Mouse (Mus musculus) intestine, postnatal 0 days (tissue): ENCODE data around the gene Pik3r5. TPM values are rescaled to one million over a fixed set of nuclear protein-coding genes. Genes with fewer than 3 reads are reported as not detected.
A peak's percentile ranks its signal among the peaks of the same experiment; 100 is the strongest.

ENCODE experiments used
- ATAC-seq: fragments of 200-750 bp; cut with Nextera tagmentation; 2 replicates; pipeline ENCODE4 v1.8.0; 2017; ENCODE audit warnings: mild to moderate bottlenecking, moderate TSS enrichment, moderate library complexity
- H3K27ac ChIP-seq: fragments of 300-500 bp; sonication (generic); 2 replicates; pipeline ENCODE4 v1.5.1; 2014; ENCODE audit warnings: mild to moderate bottlenecking, low read depth, low read length, moderate library complexity
- H3K27me3 ChIP-seq: fragments of 300-500 bp; sonication (generic); replicated peaks from 2 replicates; pipeline ENCODE4 v1.6.1; 2014; ENCODE audit warnings: low read length, mixed read lengths; ENCODE audit not compliant: control insufficient read depth, insufficient read depth
- H3K36me3 ChIP-seq: fragments of 300-500 bp; sonication (generic); 2 replicates; pipeline ENCODE4 v1.6.1; 2014; ENCODE audit warnings: mild to moderate bottlenecking, moderate library complexity; ENCODE audit not compliant: control insufficient read depth, insufficient read depth
- H3K4me1 ChIP-seq: fragments of 300-500 bp; sonication (generic); replicated peaks from 2 replicates; pipeline ENCODE4 v1.6.1; 2014; ENCODE audit warnings: antibody characterized with exemption, low read length, mixed read lengths; ENCODE audit not compliant: control insufficient read depth, insufficient read depth
- H3K4me2 ChIP-seq: fragments of 300-500 bp; sonication (generic); replicated peaks from 2 replicates; pipeline ENCODE4 v1.6.1; 2014; ENCODE audit warnings: low read depth, mild to moderate bottlenecking, moderate library complexity
- H3K4me3 ChIP-seq: fragments of 300-500 bp; sonication (generic); 2 replicates; pipeline ENCODE4 v1.5.1; 2014; ENCODE audit warnings: low read depth, low read length
- H3K9ac ChIP-seq: fragments of 300-500 bp; sonication (generic); 2 replicates; pipeline ENCODE4 v1.6.1; 2014; ENCODE audit warnings: mild to moderate bottlenecking, low read depth, low read length
- H3K9me3 ChIP-seq: fragments of 300-500 bp; sonication (generic); 2 replicates; pipeline ENCODE4 v1.6.1; 2016; ENCODE audit warnings: mixed run types; ENCODE audit not compliant: control insufficient read depth
- CTCF ChIP-seq: sonication (generic); IDR thresholded peaks from 2 replicates; pipeline ENCODE4 v1.5.1; 2016; ENCODE audit warnings: low read depth, mild to moderate bottlenecking, control low read depth, antibody characterized with exemption, moderate library complexity
- WGBS: fragments of 180-500 bp; shearing (Covaris S2); extraction: QIAGEN DNeasy Blood & Tissue Kit; methylation state at CpG from one replicate; pipeline ENCODE4 v1.1.7; 2014; 5-methylcytosine and 5-hydroxymethylcytosine counted together
- polyA plus RNA-seq: library from polyadenylated mRNA; unstranded; fragments of >200 nt; fragmentation: Nextera tagmentation; extraction: Ambion mirVana; gene quantifications from 2 replicates; pipeline ENCODE4 v1.2.1, GENCODE M21; 2015

Pik3r5 gene
- polyA plus RNA-seq, 1 experiment from 2014 or later, result 0.35 TPM

GRCm38 (mm10) chr11:68483213-68483612 is 51.3 kb downstream of the Pik3r5 start:
- ATAC-seq, result no peak

GRCm38 (mm10) chr11:68484431-68484830 is 52.5 kb downstream of the Pik3r5 start:
- Histone ChIP-seq H3K9ac (no peak overlapping the region), H3K36me3 (no peaks in the 10 kb centered on the region), H3K4me3 (no peak overlapping the region), H3K27ac (no peak overlapping the region), H3K27me3 (no peaks in the 10 kb centered on the region), H3K9me3 (no peaks in the 10 kb centered on the region), H3K4me2 (no peak overlapping the region), H3K4me1 (no peaks in the 10 kb centered on the region)
- 85% methylated on average over 3 of the region's 3 CpGs for WGBS
- no peak for TF ChIP-seq CTCF
- no peak for ATAC-seq

More at GRCm38 (mm10) chr11:68483213-68483612, 51.3 kb downstream of the Pik3r5 start:
- Histone ChIP-seq H3K36me3 (no peaks in the 10 kb centered on the region), H3K27ac (no peak overlapping the region), H3K9ac (no peak overlapping the region), H3K4me1 (no peaks in the 10 kb centered on the region), H3K4me3 (no peak overlapping the region), H3K9me3 (no peaks in the 10 kb centered on the region), H3K27me3 (no peaks in the 10 kb centered on the region), H3K4me2 (no peak overlapping the region)
- TF ChIP-seq CTCF, result no peak
- WGBS, result 66% methylated on average over 6 of the region's 6 CpGs

- H3K4me3 ChIP-seq, result no peak overlapping the region
- H3K4me2 ChIP-seq, result no peak overlapping the region
- TF ChIP-seq CTCF, result peak; percentile 90
- no peaks in the 10 kb centered on the region for H3K9me3 ChIP-seq
- WGBS, result 37% methylated on average over 8 of the region's 8 CpGs
- no peaks in the 10 kb centered on the region for H3K36me3 ChIP-seq
- no peak overlapping the region for H3K9ac ChIP-seq
- no peak for ATAC-seq
- H3K27ac ChIP-seq, result no peak overlapping the region
- no peaks in the 10 kb centered on the region for H3K4me1 ChIP-seq
- no peaks in the 10 kb centered on the region for H3K27me3 ChIP-seq
These were observed 53.5 kb downstream of the Pik3r5 start for GRCm38 (mm10) chr11:68485206-68485942.

DNA sequence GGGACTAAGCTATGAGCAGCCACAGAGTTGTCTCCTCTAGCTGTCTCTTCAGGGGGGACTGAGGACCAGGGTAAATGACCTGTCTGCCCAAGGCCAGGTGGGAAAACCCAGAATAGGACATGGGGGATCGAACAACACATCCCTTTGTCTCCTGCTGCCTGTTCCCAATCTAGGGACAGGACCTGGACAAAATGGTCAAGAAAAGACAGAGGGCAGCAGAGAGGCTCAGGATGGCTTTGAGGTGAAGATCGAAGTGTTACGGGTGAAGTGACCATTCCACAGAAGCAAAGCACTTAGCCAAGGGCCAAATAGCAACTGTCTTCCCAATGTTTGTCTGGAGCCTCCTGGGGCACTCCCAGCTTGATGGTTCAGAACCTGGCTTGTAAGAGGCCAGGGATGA is 54.2 kb downstream of the Pik3r5 start:
- Histone ChIP-seq H3K9me3 (no peaks in the 10 kb centered on the region), H3K4me2 (no peak overlapping the region), H3K9ac (no peak overlapping the region), H3K27me3 (no peaks in the 10 kb centered on the region), H3K27ac (no peak overlapping the region), H3K4me1 (no peaks in the 10 kb centered on the region), H3K36me3 (no peaks in the 10 kb centered on the region), H3K4me3 (no peak overlapping the region)
- 95% methylated on average over 3 of the region's 3 CpGs for WGBS
- ATAC-seq, result no peak
- peak; percentile 40 for TF ChIP-seq CTCF

- no peak for ATAC-seq
- Histone ChIP-seq H3K27me3 (no peaks in the 10 kb centered on the region), H3K36me3 (no peaks in the 10 kb centered on the region), H3K9ac (no peak overlapping the region), H3K4me2 (no peak overlapping the region), H3K4me1 (no peaks in the 10 kb centered on the region), H3K4me3 (no peak overlapping the region), H3K9me3 (no peaks in the 10 kb centered on the region), H3K27ac (no peak overlapping the region)
- 89% methylated on average over 10 of the region's 10 CpGs for WGBS
- TF ChIP-seq CTCF, result no peak
These were observed 55.8 kb downstream of the Pik3r5 start for GRCm38 (mm10) chr11:68487720-68488119.

DNA sequence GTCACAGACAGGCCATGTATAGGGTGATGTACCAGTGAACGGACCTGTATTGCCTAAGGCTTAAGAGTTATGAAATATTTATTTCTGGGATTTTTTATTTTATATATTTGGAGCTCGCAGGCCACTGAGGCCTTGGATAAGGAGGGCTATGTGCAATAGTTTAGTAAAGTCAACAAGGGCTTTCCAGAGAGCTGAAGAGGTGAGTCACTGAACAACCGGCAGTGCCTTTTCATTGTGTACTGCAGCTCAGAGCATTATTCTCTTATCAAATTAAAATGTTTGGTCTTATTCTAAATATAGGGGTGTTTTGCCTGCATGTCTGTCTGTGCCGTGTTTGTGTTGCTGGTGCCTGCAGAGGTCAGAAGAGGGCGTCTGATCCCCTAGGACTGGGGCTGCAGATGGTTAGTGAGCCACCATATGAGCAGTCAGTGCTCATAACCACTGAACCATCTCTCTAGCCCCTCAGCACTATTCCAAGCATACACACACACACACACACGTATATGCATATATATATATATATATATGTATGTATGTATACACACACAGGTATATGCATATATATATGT is 56.4 kb downstream of the Pik3r5 start:
- Histone ChIP-seq H3K4me3 (no peak overlapping the region), H3K9me3 (no peaks in the 10 kb centered on the region), H3K4me1 (no peaks in the 10 kb centered on the region), H3K36me3 (no peaks in the 10 kb centered on the region), H3K4me2 (no peak overlapping the region), H3K9ac (no peak overlapping the region), H3K27ac (no peak overlapping the region), H3K27me3 (no peaks in the 10 kb centered on the region)
- no peak for ATAC-seq
- WGBS, result 56% methylated on average over 6 of the region's 6 CpGs
- TF ChIP-seq CTCF, result peak; percentile 16; the same call in 1 of the 2 replicates
